Mouse (Mus musculus) heart, adult 2 months (tissue): ENCODE results near the gene Kin. TPM values are rescaled to one million over a fixed set of nuclear protein-coding genes. Genes with fewer than 3 reads are reported as not detected.

ENCODE experiments used
- DNase-seq, 2 experiments: peaks; one replicate each; pipeline ENCODE4 v3.0.0; 2021
- H3K27ac ChIP-seq: fragments of 200-600 bp; 2 replicates; pipeline ENCODE4 v1.8.1; 2022
- H3K27me3 ChIP-seq: fragments of 200-500 bp; 2 replicates; pipeline ENCODE4 v1.6.1; 2012; ENCODE audit warnings: mild to moderate bottlenecking, low read length, inconsistent platforms, mixed read lengths; ENCODE audit not compliant: control insufficient read depth, insufficient read depth
- H3K36me3 ChIP-seq: fragments of 200-500 bp; 2 replicates; pipeline ENCODE4 v1.6.1; 2012; ENCODE audit warnings: low read length, inconsistent platforms; ENCODE audit not compliant: control insufficient read depth, insufficient read depth
- H3K4me1 ChIP-seq: fragments of 200-500 bp; 2 replicates; pipeline ENCODE4 v1.6.1; 2011; ENCODE audit warnings: low read length; ENCODE audit not compliant: control insufficient read depth, insufficient read depth
- H3K4me3 ChIP-seq: fragments of 200-600 bp; 2 replicates; pipeline ENCODE4 v1.8.1; 2022
- H3K79me2 ChIP-seq: fragments of 200-500 bp; replicated peaks from 2 replicates; pipeline ENCODE4 v1.6.1; 2012; ENCODE audit warnings: mild to moderate bottlenecking, inconsistent platforms, low read length, moderate library complexity, mixed read lengths; ENCODE audit not compliant: control insufficient read depth, insufficient read depth
- H3K9ac ChIP-seq: fragments of 200-500 bp; 2 replicates; pipeline ENCODE4 v1.6.1; 2012; ENCODE audit warnings: low read depth, mild to moderate bottlenecking, control low read depth, inconsistent platforms, low read length, mixed read lengths
- CTCF ChIP-seq: fragments of 200-600 bp; IDR thresholded peaks from 2 replicates; pipeline ENCODE4 v1.8.1; 2022; ENCODE audit warnings: antibody characterized with exemption, mild to moderate bottlenecking, moderate library complexity
- EP300 ChIP-seq: fragments of 200-500 bp; IDR thresholded peaks from 2 replicates; pipeline ENCODE4 v1.6.1; 2011; ENCODE audit warnings: low read depth, low read length, control low read depth; ENCODE audit not compliant: insufficient read depth
- POLR2A ChIP-seq: fragments of 200-500 bp; IDR thresholded peaks from 2 replicates; pipeline ENCODE4 v1.6.1; 2011; ENCODE audit warnings: mild to moderate bottlenecking, low read depth, low read length, control low read depth; ENCODE audit not compliant: insufficient read depth
- whole genome bisulfite sequencing: fragments of 180-500 bp; shearing (Covaris S2); methylation state at CpG from one replicate; pipeline ENCODE4 v1.1.7; 2018; 5-methylcytosine and 5-hydroxymethylcytosine counted together
- intact Hi-C: fragments of 180-260 bp; cut with DNase I; formaldehyde crosslinking; loops from one replicate; pipeline ENCODE4 v1.15.1; 2025
- polyA plus RNA-seq: library from polyadenylated mRNA; depleted of rRNA; stranded (reverse); fragments of >200 nt; gene quantifications from 2 replicates; pipeline ENCODE4 v1.2.3, GENCODE M21; 2012
- total RNA-seq, 2 experiments: library from RNA; stranded (reverse); gene quantifications; 2 replicates each; pipeline ENCODE4 v1.2.3; 2021

Kin gene
- total and polyA plus RNA-seq, 3 experiments: 3.8 to 7.7 (median 6.5) TPM

GRCm38 (mm10) chr2:10121826-10122225 lies 41.4 kb downstream of the Kin start:
- TF ChIP-seq EP300: no peak
- no peak for DNase-seq
- Histone ChIP-seq H3K27me3 (no peaks in the 10 kb centered on the region), H3K27ac (no peak overlapping the region), H3K79me2 (no peaks in the 10 kb centered on the region), H3K36me3 (no peaks in the 10 kb centered on the region), H3K4me3 (no peak overlapping the region), H3K9ac (no peak overlapping the region), H3K4me1 (no peaks in the 10 kb centered on the region)
- intact Hi-C loops: no loop called here
- WGBS: 61% methylated on average over 3 of the region's 3 CpGs

GRCm38 (mm10) chr2:10126122-10126521 lies 45.7 kb downstream of the Kin start:
- Histone ChIP-seq H3K4me1 (no peaks in the 10 kb centered on the region), H3K9ac (no peak overlapping the region), H3K4me3 (no peak overlapping the region), H3K36me3 (no peaks in the 10 kb centered on the region), H3K79me2 (no peaks in the 10 kb centered on the region), H3K27ac (no peak overlapping the region), H3K27me3 (no peaks in the 10 kb centered on the region)
- DNase-seq: no peak
- 81% methylated on average over 4 of the region's 4 CpGs for WGBS
- TF ChIP-seq CTCF (no peak), POLR2A (no peak), EP300 (no peak)
- intact Hi-C loops: no loop called here

- intact Hi-C loops: no loop called here
- WGBS: 81% methylated on average over 5 of the region's 5 CpGs
- TF ChIP-seq POLR2A (no peak), EP300 (no peak), CTCF (no peak)
- Histone ChIP-seq H3K27ac (no peak overlapping the region), H3K9ac (no peak overlapping the region), H3K27me3 (no peaks in the 10 kb centered on the region), H3K79me2 (no peaks in the 10 kb centered on the region), H3K4me1 (no peaks in the 10 kb centered on the region), H3K36me3 (no peaks in the 10 kb centered on the region), H3K4me3 (no peak overlapping the region)
- no peak for DNase-seq
Observed at GRCm38 (mm10) chr2:10127471-10127870, 47.1 kb downstream of the Kin start.

GRCm38 (mm10) chr2:10128571-10128970 lies 48.2 kb downstream of the Kin start:
- no peak for TF ChIP-seq POLR2A
- no peak for TF ChIP-seq CTCF
- no peak for TF ChIP-seq EP300
- no peak for DNase-seq
- H3K4me3 ChIP-seq: no peak overlapping the region
- no peaks in the 10 kb centered on the region for H3K4me1 ChIP-seq
- no peak overlapping the region for H3K27ac ChIP-seq
- no peaks in the 10 kb centered on the region for H3K36me3 ChIP-seq
- H3K27me3 ChIP-seq: no peaks in the 10 kb centered on the region
- H3K9ac ChIP-seq: no peak overlapping the region
- intact Hi-C loops: no loop called here
- WGBS: 76% methylated on average over 4 of the region's 4 CpGs
- no peaks in the 10 kb centered on the region for H3K79me2 ChIP-seq

GRCm38 (mm10) chr2:10130341-10130990 lies 50.1 kb downstream of the Kin start:
- TF ChIP-seq POLR2A: no peak
- no peak for TF ChIP-seq EP300
- no peak for TF ChIP-seq CTCF
- Histone ChIP-seq H3K27ac (no peak overlapping the region), H3K9ac (no peak overlapping the region), H3K4me1 (no peaks in the 10 kb centered on the region), H3K4me3 (no peak overlapping the region), H3K79me2 (no peaks in the 10 kb centered on the region), H3K27me3 (no peaks in the 10 kb centered on the region), H3K36me3 (no peaks in the 10 kb centered on the region)
- intact Hi-C loops: no loop called here
- 53% methylated on average over 8 of the region's 8 CpGs for WGBS
- no peak for DNase-seq

GRCm38 (mm10) chr2:10131296-10131695 lies 50.9 kb downstream of the Kin start, which contains the start of gene Itih2:
Gene Itih2 (minus strand): TSS chr2:10131396.
- Histone ChIP-seq H3K9ac (no peak within 1 kb of the TSS), H3K4me3 (no peak within 1 kb of the TSS), H3K79me2 (no peaks in the 10 kb centered on the region), H3K4me1 (no peaks in the 10 kb centered on the region), H3K27me3 (no peaks in the 10 kb centered on the region), H3K36me3 (no peaks in the 10 kb centered on the region), H3K27ac (no peak within 1 kb of the TSS)
- no peak for DNase-seq
- WGBS: 87% methylated on average over 4 of the region's 4 CpGs
- no peak for TF ChIP-seq POLR2A
- no peak for TF ChIP-seq EP300
- TF ChIP-seq CTCF: no peak
- intact Hi-C loops: no loop called here
